Mouse (Mus musculus) left cerebral cortex, adult 18-20 months (tissue): ENCODE data around the gene Peli3. TPM values are rescaled to one million over a fixed set of nuclear protein-coding genes. Genes with fewer than 3 reads are reported as not detected.

Experiments
- DNase-seq, 2 experiments: peaks; one replicate each; pipeline ENCODE4 v3.0.0; 2021 to 2022; ENCODE audit warnings: low spot score in 2 of 2, mixed read lengths in 1 of 2
- total RNA-seq, 2 experiments: library from RNA; stranded (reverse); gene quantifications; 2 replicates each; pipeline ENCODE4 v1.2.3; 2021

The Peli3 gene
- total RNA-seq, 2 experiments from 2014 or later, result 25.3 to 27.0 TPM

- DNase-seq, result no peak
These were observed 26.9 kb downstream of the Peli3 start for GRCm38 (mm10) chr19:4915924-4916603.

GRCm38 (mm10) chr19:4909376-4909775 is 33.6 kb downstream of the Peli3 start:
- DNase-seq, result no peak

- DNase-seq, result no peak
These were observed 34.8 kb downstream of the Peli3 start for GRCm38 (mm10) chr19:4908107-4908506.

GRCm38 (mm10) chr19:4905979-4906794 is 36.7 kb downstream of the Peli3 start, which contains the start of gene Bbs1:
Gene Bbs1, minus strand, starts transcription at chr19:4906628.
- DNase-seq, result peak; percentile 76 to 82

- DNase-seq, result no peak
These were observed 43.0 kb downstream of the Peli3 start for GRCm38 (mm10) chr19:4899888-4900287.

- no peak for DNase-seq
These were observed 44.0 kb downstream of the Peli3 start for GRCm38 (mm10) chr19:4898972-4899371.

GRCm38 (mm10) chr19:4896780-4897520 is 46.0 kb downstream of the Peli3 start:
- DNase-seq, result no peak

GRCm38 (mm10) chr19:4891798-4892197 is 51.1 kb downstream of the Peli3 start:
- no peak for DNase-seq

- no peak for DNase-seq
These were observed 53.1 kb downstream of the Peli3 start for GRCm38 (mm10) chr19:4889791-4890190.

- no peak for DNase-seq
These were observed 59.0 kb downstream of the Peli3 start for GRCm38 (mm10) chr19:4883961-4884360.

Other genes with a start within 250 kb of the Peli3 start
- 1 to 10 TPM; 1.1 to 1.8 TPM for gene Gm960, start 244.5 kb downstream of the Peli3 start, total RNA-seq
- 100 to 1,000 TPM; 505 to 509 TPM for gene Sptbn2, start 232.0 kb downstream of the Peli3 start, total RNA-seq
- gene Rbm4b, start 186.6 kb downstream of the Peli3 start, total RNA-seq, result 10 to 100 TPM; 18.1 to 22.3 TPM
- gene Rbm4, start 149.2 kb downstream of the Peli3 start, total RNA-seq, result 100 to 1,000 TPM; 115 to 118 TPM
- gene Gm21992, start 131.5 kb downstream of the Peli3 start, total RNA-seq, result 10 to 100 TPM; 28.4 to 39.1 TPM
- 10 to 100 TPM; 37.6 to 60.4 TPM for gene Rbm14, start 131.5 kb downstream of the Peli3 start, total RNA-seq
- gene Ccs, start 103.8 kb downstream of the Peli3 start, total RNA-seq, result 10 to 100 TPM; 28.9 to 33.8 TPM
- 1 to 10 TPM; 2.2 to 2.7 TPM for gene Ccdc87, start 103.8 kb downstream of the Peli3 start, total RNA-seq
- 100 to 1,000 TPM in 1 of 2 experiments, 10 to 100 TPM in 1; 93.1 to 102 TPM for gene Ctsf, start 88.0 kb downstream of the Peli3 start, total RNA-seq
- 1 to 10 TPM; 1.2 to 1.4 TPM for gene Actn3, start 65.2 kb downstream of the Peli3 start, total RNA-seq
- gene Zdhhc24, start 64.5 kb downstream of the Peli3 start, total RNA-seq, result 10 to 100 TPM; 21.4 to 25.2 TPM
- 10 to 100 TPM; 34.8 to 44.6 TPM for gene Bbs1, start 36.5 kb downstream of the Peli3 start, total RNA-seq
- gene Dpp3, start 14.8 kb downstream of the Peli3 start, total RNA-seq, result 10 to 100 TPM; 35.3 to 43.1 TPM
- 10 to 100 TPM; 58.2 to 61.8 TPM for gene Mrpl11, start 19.0 kb upstream of the Peli3 start, total RNA-seq
- 10 to 100 TPM; 19.1 to 26.0 TPM for gene Npas4, start 47.2 kb upstream of the Peli3 start, total RNA-seq
- 10 to 100 TPM; 13.4 to 16.4 TPM for gene Slc29a2, start 80.7 kb upstream of the Peli3 start, total RNA-seq
- gene B4gat1, start 95.7 kb upstream of the Peli3 start, total RNA-seq, result 100 to 1,000 TPM; 118 to 120 TPM
- gene AC124502.3, start 95.8 kb upstream of the Peli3 start, total RNA-seq, result 1 to 10 TPM; 6.5 to 7.6 TPM
- 10 to 100 TPM; 22.6 to 32.0 TPM for gene Brms1, start 98.2 kb upstream of the Peli3 start, total RNA-seq
- 10 to 100 TPM; 75.4 to 75.5 TPM for gene Rin1, start 107.4 kb upstream of the Peli3 start, total RNA-seq
- gene Cd248, start 125.0 kb upstream of the Peli3 start, total RNA-seq, result 1 to 10 TPM; 3.5 to 4.5 TPM
- gene Tmem151a, start 142.4 kb upstream of the Peli3 start, total RNA-seq, result 100 to 1,000 TPM; 146 to 149 TPM
- 10 to 100 TPM; 21.6 to 25.5 TPM for gene Yif1a, start 145.4 kb upstream of the Peli3 start, total RNA-seq
- gene Cnih2, start 155.4 kb upstream of the Peli3 start, total RNA-seq, result 100 to 1,000 TPM; 215 to 221 TPM
- gene Rab1b, start 163.9 kb upstream of the Peli3 start, total RNA-seq, result 100 to 1,000 TPM; 157 to 165 TPM
- gene Klc2, start 175.4 kb upstream of the Peli3 start, total RNA-seq, result 100 to 1,000 TPM; 261 to 289 TPM